Mouse (Mus musculus): ENCODE measurements around the gene Ndufs1.
"Not testable (repeated sequence)": the region's sequence is repeated elsewhere in the genome, so short reads cannot be mapped to it uniquely, and the experiment has no call there.

- TF ChIP-seq CTCF, EP300 (IDR thresholded peaks at IDR 0.05; ENCODE audit: low read depth): not testable (repeated sequence)
Observed at GRCm38 (mm10) chr1:63180575-63180974, 3.9 kb upstream of the Ndufs1 start.
